Mouse (Mus musculus) bone marrow, adult 2 months (tissue): ENCODE data around the gene Naaladl1. TPM values are rescaled to one million over a fixed set of nuclear protein-coding genes. Genes with fewer than 3 reads are reported as not detected.

Experiments used
- H3K27ac ChIP-seq: fragments of 200-500 bp; 2 replicates; pipeline ENCODE4 v1.5.1; 2012; ENCODE audit warnings: low read depth, mild to moderate bottlenecking, control low read depth, inconsistent platforms, low read length; ENCODE audit not compliant: control insufficient read depth, poor library complexity, insufficient read depth
- H3K4me1 ChIP-seq: fragments of 200-500 bp; 2 replicates; pipeline ENCODE4 v1.6.1; 2011; ENCODE audit warnings: low read length; ENCODE audit not compliant: control insufficient read depth, insufficient read depth
- H3K4me3 ChIP-seq: fragments of 200-500 bp; replicated peaks from 2 replicates; pipeline ENCODE3; 2011; ENCODE audit warnings: mild to moderate bottlenecking, low read depth, low read length, control low read depth; ENCODE audit not compliant: control insufficient read depth
- CTCF ChIP-seq: fragments of 200-500 bp; IDR thresholded peaks from 2 replicates; pipeline ENCODE4 v1.5.1; 2011; ENCODE audit warnings: low read length, control low read depth; ENCODE audit not compliant: control insufficient read depth, insufficient read depth
- POLR2A ChIP-seq: fragments of 200-500 bp; IDR thresholded peaks from 2 replicates; pipeline ENCODE4 v1.6.1; 2011; ENCODE audit warnings: low read depth, mild to moderate bottlenecking, control low read depth, low read length, borderline replicate concordance; ENCODE audit not compliant: control insufficient read depth
- WGBS: fragments of 180-500 bp; shearing (Covaris S2); methylation state at CpG from one replicate; pipeline ENCODE4 v1.1.7; 2018; 5-methylcytosine and 5-hydroxymethylcytosine counted together
- polyA plus RNA-seq: library from polyadenylated mRNA; stranded (reverse); fragments of >200 nt; gene quantifications from 2 replicates; pipeline ENCODE4 v1.2.4, GENCODE M21; 2011; ENCODE audit warnings: low replicate concordance; ENCODE audit not compliant: missing spikeins, insufficient read depth, insufficient read length

Naaladl1 gene
- polyA plus RNA-seq: 5.2 and 5.3 TPM in 2 replicates

GRCm38 (mm10) chr19:6105586-6105985 is at the start of gene Naaladl1:
Naaladl1 (plus strand) TSS chr19:6105782.
- H3K27ac ChIP-seq: peak within 1 kb of the TSS; percentile 48; the same call in 1 of the 2 replicates
- H3K4me3 ChIP-seq: no peak within 1 kb of the TSS
- H3K4me1 ChIP-seq: peaks cover 3% of the 10 kb centered on the region
- WGBS: 91% methylated on average over 7 of the region's 7 CpGs
- TF ChIP-seq POLR2A (no peak), CTCF (no peak)

DNA sequence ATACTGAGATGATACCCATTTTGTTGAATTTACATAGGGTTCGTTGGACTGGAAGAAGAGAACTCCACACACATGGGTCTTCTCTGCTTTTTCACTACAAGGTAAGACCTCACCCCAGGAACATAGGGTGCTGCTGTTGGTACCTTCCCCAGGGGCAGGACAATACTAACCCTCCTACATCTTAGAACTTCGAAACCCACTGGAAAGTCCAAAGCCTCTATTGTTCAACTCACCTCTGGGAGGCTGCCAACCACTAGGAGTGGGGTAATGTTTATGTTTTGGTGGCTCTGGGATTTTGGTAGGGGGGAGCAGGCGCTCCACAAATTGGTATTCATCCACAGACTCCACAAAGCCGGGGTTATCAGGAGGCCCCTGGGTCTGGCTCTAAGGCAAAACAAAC is 48.9 kb upstream of the Naaladl1 start:
- WGBS: 47% methylated on average over 4 of the region's 4 CpGs
- Histone ChIP-seq H3K4me3 (peak overlapping the region; percentile 27), H3K4me1 (no peaks in the 10 kb centered on the region; the same call in 1 of the 2 replicates), H3K27ac (no peak overlapping the region)
- TF ChIP-seq CTCF: no peak
- TF ChIP-seq POLR2A: no peak

DNA sequence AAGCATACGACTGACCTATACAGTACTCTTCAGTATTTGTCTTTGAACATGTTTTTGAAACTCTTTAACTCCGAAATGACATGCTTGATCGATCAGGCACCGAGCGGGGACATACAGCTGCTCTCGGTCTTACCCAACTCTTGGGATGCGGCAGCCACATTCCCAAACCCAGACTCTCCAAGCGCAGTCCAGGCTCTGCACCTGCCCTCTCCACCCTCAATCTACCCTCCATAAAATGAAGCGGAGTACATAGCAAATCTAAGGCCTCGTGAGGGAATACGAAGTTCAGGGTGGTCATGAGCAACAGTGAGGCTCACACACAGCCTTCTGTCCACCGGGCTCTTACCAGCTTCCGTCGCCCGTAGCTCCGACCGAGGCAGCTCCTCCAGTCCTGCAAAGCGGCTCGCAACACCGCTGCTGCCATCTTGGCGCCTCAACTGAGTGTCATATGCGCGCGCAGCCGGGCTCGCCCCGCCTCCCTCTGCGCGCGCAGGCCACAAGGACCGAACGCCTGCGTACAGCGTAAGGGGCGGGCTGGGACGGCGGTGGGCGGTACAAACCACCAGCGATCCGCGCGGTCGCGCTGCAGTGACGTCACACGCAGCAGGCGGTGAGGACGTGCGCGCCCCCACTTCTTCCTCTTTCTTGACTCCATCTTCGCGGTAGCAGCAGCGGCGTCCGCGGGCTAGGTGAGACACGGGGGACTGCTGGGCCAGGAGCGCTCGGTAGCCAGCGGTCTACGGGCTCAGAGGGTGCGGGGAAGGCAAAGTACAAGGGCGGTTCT is 48.1 kb upstream of the Naaladl1 start, which contains the start of the genes Mrpl49 and Fau:
Gene Mrpl49, minus strand, starts transcription at position 473 of the 784 bp plus-strand sequence.
Gene Fau, plus strand, starts transcription at position 532 of the 784 bp plus-strand sequence.
- Histone ChIP-seq H3K27ac (peak within 1 kb of the TSS; percentile 93), H3K4me3 (peak within 1 kb of the TSS; percentile 97), H3K4me1 (peaks cover 2% of the 10 kb centered on the region)
- under 1% methylated on average over 63 of the region's 63 CpGs for WGBS
- no peak for TF ChIP-seq CTCF
- peak; percentile 90 for TF ChIP-seq POLR2A

DNA sequence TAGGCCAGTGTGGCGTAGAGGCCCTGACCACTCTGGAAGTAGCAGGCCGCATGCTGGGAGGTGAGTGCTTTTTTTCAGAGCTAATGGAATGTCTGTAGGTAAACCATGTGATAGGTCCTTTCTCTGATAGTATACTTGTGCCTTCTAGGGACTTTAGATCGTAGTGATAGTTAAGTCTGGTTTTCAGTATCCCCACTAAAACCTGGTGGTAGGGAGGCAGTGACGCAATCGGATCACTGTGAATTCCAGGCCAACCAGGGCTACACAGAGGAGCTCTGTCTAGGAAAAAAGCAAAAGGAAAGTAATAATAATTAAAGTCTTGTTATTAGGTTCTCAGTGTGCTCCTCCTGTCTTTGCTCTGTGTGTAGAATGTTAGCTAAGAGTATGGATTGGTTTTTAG is 47.1 kb upstream of the Naaladl1 start:
- Histone ChIP-seq H3K4me3 (peak overlapping the region; percentile 97), H3K4me1 (peaks cover 3% of the 10 kb centered on the region), H3K27ac (peak overlapping the region; percentile 93)
- TF ChIP-seq CTCF: no peak
- TF ChIP-seq POLR2A: no peak
- WGBS: 18% methylated on average over 5 of the region's 5 CpGs

GRCm38 (mm10) chr19:6058966-6059365 is 46.6 kb upstream of the Naaladl1 start:
- H3K4me1 ChIP-seq: peaks cover 3% of the 10 kb centered on the region
- no peak overlapping the region for H3K27ac ChIP-seq
- H3K4me3 ChIP-seq: peak overlapping the region; percentile 97
- 78% methylated on average over 5 of the region's 5 CpGs for WGBS
- TF ChIP-seq CTCF (no peak), POLR2A (no peak)

DNA sequence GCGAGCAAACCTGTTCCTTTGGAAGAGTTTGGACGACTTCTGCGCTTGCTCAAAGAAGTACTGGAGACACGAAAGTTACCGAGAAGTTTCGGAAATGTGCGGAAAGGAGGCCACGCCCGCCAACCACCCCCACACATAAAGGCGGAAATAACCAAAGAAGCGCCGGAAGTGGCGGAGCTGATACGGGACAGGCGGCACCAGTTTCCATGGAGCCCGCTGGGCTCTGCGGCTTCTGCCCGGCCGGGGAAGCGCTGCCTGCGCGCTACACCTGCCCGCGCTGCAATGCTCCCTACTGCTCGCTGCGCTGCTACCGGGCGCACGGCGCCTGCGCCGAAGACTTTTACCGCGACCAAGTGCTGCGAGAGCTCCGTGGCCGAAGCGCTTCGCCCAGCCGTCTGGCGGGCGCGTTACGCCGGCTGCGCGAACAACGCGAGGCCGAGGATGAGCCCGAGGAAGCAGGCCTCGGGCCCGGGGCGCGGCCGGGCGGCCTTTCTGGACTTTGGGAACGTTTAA is 44.5 kb upstream of the Naaladl1 start, which contains the start of gene Znhit2:
Gene Znhit2, plus strand, starts transcription at position 172 of the 513 bp plus-strand sequence.
- H3K27ac ChIP-seq: peak within 1 kb of the TSS; percentile 98
- H3K4me3 ChIP-seq: peak within 1 kb of the TSS; percentile 84
- TF ChIP-seq POLR2A (peak; percentile 79; the same call in 1 of the 2 replicates), CTCF (no peak)
- H3K4me1 ChIP-seq: peaks cover 3% of the 10 kb centered on the region
- WGBS: under 1% methylated on average over 58 of the region's 58 CpGs

DNA sequence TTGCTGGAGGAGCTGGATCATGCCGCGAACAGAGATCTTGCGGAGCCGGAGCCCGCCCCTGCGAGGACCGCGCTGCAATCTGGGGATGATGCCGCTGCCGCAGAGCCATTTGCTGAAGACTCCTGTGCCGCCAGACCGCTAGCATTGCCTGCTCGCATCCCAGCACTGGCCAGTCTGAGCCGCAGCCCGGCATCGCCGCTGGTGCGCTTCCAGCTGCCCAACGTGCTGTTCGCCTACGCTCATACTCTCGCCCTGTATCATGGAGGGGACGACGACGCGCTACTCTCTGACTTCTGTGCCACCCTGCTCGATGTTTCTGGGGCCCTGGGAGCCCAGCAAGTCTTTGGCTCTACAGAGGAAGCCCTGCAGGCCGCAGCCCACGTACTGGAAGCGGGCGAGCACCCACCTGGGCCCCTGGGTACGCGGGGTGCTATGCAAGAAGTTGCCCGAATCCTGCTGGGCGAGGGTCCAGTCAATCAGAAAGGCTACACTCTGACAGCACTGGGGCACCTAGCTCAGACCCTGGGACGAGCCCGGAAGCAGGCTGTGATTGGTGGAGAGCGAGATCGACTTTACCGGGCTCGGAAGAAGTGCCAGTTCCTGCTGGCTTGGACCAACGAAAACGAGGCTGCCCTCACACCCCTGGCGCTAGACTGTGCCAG is 43.8 kb upstream of the Naaladl1 start:
- H3K4me1 ChIP-seq: peaks cover 3% of the 10 kb centered on the region
- WGBS: under 1% methylated on average over 44 of the region's 44 CpGs
- TF ChIP-seq POLR2A (peak; percentile 54; the same call in 1 of the 2 replicates), CTCF (no peak)
- H3K27ac ChIP-seq: peak overlapping the region; percentile 98
- H3K4me3 ChIP-seq: peak overlapping the region; percentile 84

- WGBS: 49% methylated on average over 5 of the region's 5 CpGs
- TF ChIP-seq POLR2A (no peak), CTCF (no peak)
- H3K27ac ChIP-seq: peak overlapping the region; percentile 98
- peaks cover 3% of the 10 kb centered on the region for H3K4me1 ChIP-seq
- peak overlapping the region; percentile 84 for H3K4me3 ChIP-seq
These were observed 43.2 kb upstream of the Naaladl1 start for GRCm38 (mm10) chr19:6062418-6062817.
